Mouse (Mus musculus) liver, adult 2 months (tissue): ENCODE measurements at regions not wholly inside any gene's neighbourhood (a gene's known extent, or its start where the extent isn't known, plus 50 kb on each side); places are given as distances from the start of the nearest gene placed in this dataset.

Source experiments
- DNase-seq: peaks from one replicate; pipeline ENCODE4 v3.0.0-alpha.2; 2011; ENCODE audit warnings: low read depth, low spot score; ENCODE audit errors: extremely low read depth
- H3K27ac ChIP-seq: fragments of 200-500 bp; replicated peaks from 2 replicates; pipeline ENCODE4 v1.5.1; 2012; ENCODE audit warnings: low read depth, mild to moderate bottlenecking, control low read depth, inconsistent platforms, low read length; ENCODE audit not compliant: insufficient read depth
- H3K27me3 ChIP-seq: fragments of 200-500 bp; 2 replicates; pipeline ENCODE4 v1.6.1; 2012; ENCODE audit warnings: mild to moderate bottlenecking, moderate library complexity, low read length, inconsistent platforms; ENCODE audit not compliant: control insufficient read depth, insufficient read depth
- H3K36me3 ChIP-seq: fragments of 200-500 bp; 2 replicates; pipeline ENCODE4 v1.6.1; 2012; ENCODE audit warnings: low read length, inconsistent platforms; ENCODE audit not compliant: control insufficient read depth, insufficient read depth
- H3K4me1 ChIP-seq: fragments of 200-500 bp; 2 replicates; pipeline ENCODE4 v1.6.1; 2011; ENCODE audit warnings: low read length; ENCODE audit not compliant: control insufficient read depth, insufficient read depth
- H3K4me3 ChIP-seq: fragments of 200-500 bp; 2 replicates; pipeline ENCODE4 v1.5.1; 2011; ENCODE audit warnings: low read depth, mild to moderate bottlenecking, control low read depth, low read length, moderate library complexity; ENCODE audit not compliant: insufficient read depth
- H3K79me2 ChIP-seq: fragments of 200-500 bp; 2 replicates; pipeline ENCODE4 v1.6.1; 2012; ENCODE audit warnings: inconsistent platforms, mild to moderate bottlenecking, low read length, moderate library complexity; ENCODE audit not compliant: control insufficient read depth, insufficient read depth
- H3K9ac ChIP-seq: fragments of 200-500 bp; 2 replicates; pipeline ENCODE4 v1.6.1; 2012; ENCODE audit warnings: low read depth, mild to moderate bottlenecking, control low read depth, inconsistent platforms, low read length
- CTCF ChIP-seq: fragments of 200-500 bp; IDR thresholded peaks from 2 replicates; pipeline ENCODE4 v1.5.1; 2011; ENCODE audit warnings: low read depth, low read length, control low read depth
- POLR2A ChIP-seq: fragments of 200-500 bp; IDR thresholded peaks from 2 replicates; pipeline ENCODE4 v1.6.1; 2011; ENCODE audit warnings: low read length, control low read depth; ENCODE audit not compliant: insufficient read depth; ENCODE audit errors: extremely low read depth
- WGBS: fragments of 180-500 bp; shearing (Covaris S2); methylation state at CpG from one replicate; pipeline ENCODE4 v1.1.7; 2018; 5-methylcytosine and 5-hydroxymethylcytosine counted together

DNA sequence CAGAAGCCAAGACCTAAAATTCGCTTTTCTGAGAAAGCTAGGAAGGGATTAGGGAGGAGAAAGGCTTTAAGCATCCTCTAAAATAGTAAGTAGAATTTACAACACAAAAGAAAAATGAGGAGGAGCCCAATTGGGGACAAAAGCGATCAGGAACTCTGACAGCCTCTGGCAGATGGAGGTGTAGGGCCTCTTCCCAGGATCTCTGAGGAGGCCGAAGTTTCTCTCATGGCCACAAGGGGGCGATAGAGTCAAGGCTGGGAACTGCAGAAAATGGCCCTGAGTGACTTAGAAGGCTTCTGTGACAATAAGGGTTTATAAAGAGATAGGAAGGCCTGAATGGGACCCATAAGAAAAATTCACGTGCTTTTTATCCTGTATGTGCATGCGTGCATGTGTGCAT lies 77.8 kb upstream of the Grin2a start:
- WGBS, result 42% methylated on average over 6 of the region's 6 CpGs
- no peaks in the 10 kb centered on the region for H3K27me3 ChIP-seq
- H3K9ac ChIP-seq, result no peak overlapping the region
- no peak overlapping the region for H3K27ac ChIP-seq
- no peak for TF ChIP-seq POLR2A
- peak; percentile 72 for TF ChIP-seq CTCF
- H3K4me3 ChIP-seq, result no peak overlapping the region
- no peaks in the 10 kb centered on the region for H3K36me3 ChIP-seq
- DNase-seq, result peak; percentile 19
- H3K4me1 ChIP-seq, result no peaks in the 10 kb centered on the region
- H3K79me2 ChIP-seq, result no peaks in the 10 kb centered on the region

DNA sequence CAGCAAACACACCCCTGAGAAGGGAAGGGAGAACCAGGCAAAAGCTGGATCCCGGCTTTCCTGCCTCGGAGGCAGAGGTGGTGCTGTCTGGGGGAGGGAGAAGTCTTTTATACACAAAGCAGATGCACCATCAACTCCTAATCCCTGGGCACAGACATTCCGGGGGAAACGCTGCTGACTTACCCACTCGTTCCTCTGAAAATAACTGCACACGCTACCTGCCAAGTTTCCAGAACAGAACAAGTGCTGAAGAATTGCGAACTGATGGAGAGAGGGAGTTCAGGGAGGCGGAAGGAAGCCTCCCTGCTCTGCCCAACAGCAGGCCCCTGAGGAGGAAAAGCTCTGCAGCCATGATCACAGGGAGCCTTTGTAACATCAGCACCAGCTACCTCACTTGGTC lies 68.1 kb upstream of the Grin2a start:
- 72% methylated on average over 8 of the region's 8 CpGs for WGBS
- H3K4me1 ChIP-seq, result no peaks in the 10 kb centered on the region
- no peaks in the 10 kb centered on the region for H3K79me2 ChIP-seq
- H3K36me3 ChIP-seq, result no peaks in the 10 kb centered on the region
- no peak overlapping the region for H3K27ac ChIP-seq
- H3K9ac ChIP-seq, result no peak overlapping the region
- TF ChIP-seq CTCF, result no peak
- no peak for TF ChIP-seq POLR2A
- no peak for DNase-seq
- no peaks in the 10 kb centered on the region for H3K27me3 ChIP-seq
- no peak overlapping the region for H3K4me3 ChIP-seq

DNA sequence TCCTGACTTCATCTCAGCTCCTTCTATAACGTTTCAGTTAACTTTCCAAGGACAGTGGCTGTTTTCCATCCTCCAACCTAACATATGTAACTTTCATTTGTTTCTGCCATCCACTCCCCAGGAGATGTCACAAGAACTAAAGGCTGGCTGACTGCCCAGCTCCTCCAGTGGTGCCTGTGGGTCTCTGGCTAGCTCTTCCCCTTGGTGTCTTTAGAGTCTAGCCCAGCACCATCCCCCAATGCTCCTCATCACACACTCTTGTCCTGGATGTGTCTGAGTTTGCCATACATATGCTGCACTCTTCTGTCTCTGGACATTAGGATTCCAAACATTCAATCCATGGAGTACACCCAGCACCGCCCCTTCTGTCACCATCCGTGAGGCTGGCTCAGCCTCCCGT lies 62.7 kb upstream of the Grin2a start:
- H3K79me2 ChIP-seq, result no peaks in the 10 kb centered on the region
- no peak overlapping the region for H3K4me3 ChIP-seq
- DNase-seq, result no peak
- 68% methylated on average over 4 of the region's 4 CpGs for WGBS
- H3K4me1 ChIP-seq, result no peaks in the 10 kb centered on the region
- TF ChIP-seq POLR2A (no peak), CTCF (no peak)
- H3K9ac ChIP-seq, result no peak overlapping the region
- no peaks in the 10 kb centered on the region for H3K27me3 ChIP-seq
- no peaks in the 10 kb centered on the region for H3K36me3 ChIP-seq
- no peak overlapping the region for H3K27ac ChIP-seq
